Mouse (Mus musculus): ENCODE data around the gene Phex. TPM values are rescaled to one million over a fixed set of nuclear protein-coding genes. Genes with fewer than 3 reads are reported as not detected.

The Phex gene
- total and polyA plus RNA-seq, 2 experiments from 2014 or later = 0.05 TPM; not detected in 1

DNA sequence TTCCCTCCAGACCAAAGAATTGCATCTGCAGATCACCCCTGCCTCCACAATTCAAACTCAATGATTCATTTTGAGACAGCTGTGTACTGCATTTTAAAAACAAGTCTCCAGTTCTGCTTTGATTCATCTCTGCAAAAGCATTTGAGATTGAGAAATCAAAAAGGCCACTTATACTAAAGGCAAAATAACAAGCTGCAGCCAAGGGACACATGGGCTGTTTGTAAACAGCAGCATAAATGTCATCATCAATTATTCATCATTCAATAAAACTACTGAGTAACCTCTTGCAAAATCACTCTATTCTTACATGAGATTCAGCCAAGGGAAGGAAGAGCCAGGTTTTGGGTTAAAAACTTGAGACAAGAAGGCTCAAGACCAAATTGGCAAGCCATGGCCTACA, 122.7 kb downstream of the Phex start:
- no peak for ATAC-seq (ENCODE audit: insufficient read depth, low read depth)
- Histone ChIP-seq H3K4me3 (ENCODE audit: low read depth, low read length) (no peak overlapping the region), H3K4me2 (ENCODE audit: low read depth, low read length) (no peak overlapping the region), H3K27me3 (ENCODE audit: control insufficient read depth, insufficient read depth, low read length) (no peaks in the 10 kb centered on the region), H3K9me3 (replicated peaks; ENCODE audit: control insufficient read depth, low read length) (no peaks in the 10 kb centered on the region), H3K9ac (replicated peaks; ENCODE audit: low read depth, low read length) (no peak overlapping the region), H3K27ac (ENCODE audit: low read depth) (no peak overlapping the region), H3K36me3 (replicated peaks; ENCODE audit: control insufficient read depth, insufficient read depth, low read length) (no peaks in the 10 kb centered on the region), H3K4me1 (ENCODE audit: control insufficient read depth, insufficient read depth) (no peaks in the 10 kb centered on the region)
- no peak for DNase-seq (ENCODE audit: low spot score)
- TF ChIP-seq CTCF (IDR thresholded peaks at IDR 0.05; ENCODE audit: low read depth) = no peak
- TF ChIP-seq EP300 (IDR thresholded peaks at IDR 0.05; ENCODE audit: low read depth) = no peak

DNA sequence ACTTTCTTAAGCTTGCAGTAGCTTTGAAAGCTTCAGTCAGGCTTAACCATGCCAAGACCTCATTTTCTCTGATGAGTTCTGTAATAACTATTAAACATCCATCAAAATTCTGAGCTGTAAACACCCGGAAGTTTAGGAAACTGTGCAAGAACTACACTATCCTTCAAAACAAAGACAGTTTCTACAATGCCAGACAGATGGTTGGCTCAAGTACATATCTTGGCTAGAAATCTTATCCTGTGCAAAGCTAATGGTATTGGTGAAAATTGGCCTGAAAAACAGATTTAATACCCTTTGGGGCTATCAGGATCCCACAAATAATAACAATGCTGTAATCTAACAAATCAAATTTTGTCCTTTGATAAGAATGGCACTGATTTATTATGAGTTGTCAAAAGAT, 138.5 kb downstream of the Phex start:
- no peaks in the 10 kb centered on the region for H3K9me3 ChIP-seq (replicated peaks; ENCODE audit: control insufficient read depth, low read length)
- no peaks in the 10 kb centered on the region for H3K4me1 ChIP-seq (ENCODE audit: control insufficient read depth, insufficient read depth)
- H3K27ac ChIP-seq (ENCODE audit: low read depth) = no peak overlapping the region
- no peak overlapping the region for H3K4me3 ChIP-seq (ENCODE audit: low read depth, low read length)
- no peaks in the 10 kb centered on the region for H3K36me3 ChIP-seq (replicated peaks; ENCODE audit: control insufficient read depth, insufficient read depth, low read length)
- no peak for DNase-seq (ENCODE audit: low spot score)
- WGBS = 64% methylated on average over 1 of the region's 1 CpGs
- no peak for ATAC-seq (ENCODE audit: insufficient read depth, low read depth)
- TF ChIP-seq EP300 (IDR thresholded peaks at IDR 0.05; ENCODE audit: low read depth) (no peak), CTCF (IDR thresholded peaks at IDR 0.05; ENCODE audit: low read depth) (no peak)
- H3K27me3 ChIP-seq (ENCODE audit: control insufficient read depth, insufficient read depth, low read length) = no peaks in the 10 kb centered on the region
- no peak overlapping the region for H3K9ac ChIP-seq (replicated peaks; ENCODE audit: low read depth, low read length)
- no peak overlapping the region for H3K4me2 ChIP-seq (ENCODE audit: low read depth, low read length)

DNA sequence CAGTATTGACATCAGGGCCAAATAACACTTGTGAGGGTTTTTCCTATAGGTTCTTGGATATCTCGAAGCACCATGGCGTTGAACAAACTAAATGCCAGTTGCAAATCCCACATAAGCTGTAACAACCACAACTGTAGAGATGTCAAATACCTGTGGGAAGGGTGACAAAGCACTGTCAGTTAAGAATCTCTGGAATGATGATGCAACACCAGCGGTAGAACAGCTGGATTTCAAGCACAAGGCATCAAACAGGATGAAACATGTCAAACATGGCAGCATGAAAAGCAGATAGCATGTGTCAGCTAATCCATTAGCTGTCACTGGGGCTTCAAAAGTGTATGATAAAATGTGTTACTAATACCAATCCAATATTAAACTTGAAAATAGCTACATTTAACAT, 141.8 kb downstream of the Phex start:
- 69% methylated on average over 3 of the region's 3 CpGs for WGBS

DNA sequence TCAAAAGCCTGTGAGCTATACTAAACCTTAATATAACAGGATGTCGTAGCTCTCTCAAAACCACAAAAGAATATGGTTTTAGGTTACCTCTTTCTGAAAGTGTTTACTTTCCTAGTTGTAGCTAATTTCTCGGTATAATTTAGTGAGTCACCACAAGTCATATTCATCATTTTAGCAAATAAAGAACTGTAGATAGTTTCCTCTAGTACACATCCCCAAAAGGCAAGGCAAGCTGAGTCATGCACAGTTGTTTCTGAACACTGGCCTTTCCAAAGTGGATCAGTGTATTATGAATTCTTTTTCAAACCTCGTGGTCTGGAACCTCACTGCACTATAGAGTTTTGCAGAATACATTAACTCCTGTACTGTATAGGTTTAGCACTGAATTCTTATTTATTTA, 143.5 kb downstream of the Phex start:
- Histone ChIP-seq H3K4me2 (ENCODE audit: low read depth, low read length) (no peak overlapping the region), H3K9ac (replicated peaks; ENCODE audit: low read depth, low read length) (no peak overlapping the region), H3K27ac (ENCODE audit: low read depth) (no peak overlapping the region), H3K36me3 (replicated peaks; ENCODE audit: control insufficient read depth, insufficient read depth, low read length) (no peaks in the 10 kb centered on the region), H3K4me3 (ENCODE audit: low read depth, low read length) (no peak overlapping the region), H3K9me3 (replicated peaks; ENCODE audit: control insufficient read depth, low read length) (no peaks in the 10 kb centered on the region), H3K27me3 (ENCODE audit: control insufficient read depth, insufficient read depth, low read length) (no peaks in the 10 kb centered on the region), H3K4me1 (ENCODE audit: control insufficient read depth, insufficient read depth) (no peaks in the 10 kb centered on the region)
- WGBS = 68% methylated on average over 3 of the region's 3 CpGs
- DNase-seq (ENCODE audit: low spot score) = no peak
- ATAC-seq (ENCODE audit: insufficient read depth, low read depth) = no peak
- TF ChIP-seq EP300 (IDR thresholded peaks at IDR 0.05; ENCODE audit: low read depth) (no peak), CTCF (IDR thresholded peaks at IDR 0.05; ENCODE audit: low read depth) (no peak)

More for the DNA sequence above, 141.8 kb downstream of the Phex start:
- Histone ChIP-seq H3K27me3 (ENCODE audit: control insufficient read depth, insufficient read depth, low read length) (no peaks in the 10 kb centered on the region), H3K9me3 (replicated peaks; ENCODE audit: control insufficient read depth, low read length) (no peaks in the 10 kb centered on the region), H3K36me3 (replicated peaks; ENCODE audit: control insufficient read depth, insufficient read depth, low read length) (no peaks in the 10 kb centered on the region), H3K9ac (replicated peaks; ENCODE audit: low read depth, low read length) (no peak overlapping the region), H3K4me1 (ENCODE audit: control insufficient read depth, insufficient read depth) (no peaks in the 10 kb centered on the region), H3K27ac (ENCODE audit: low read depth) (no peak overlapping the region), H3K4me2 (ENCODE audit: low read depth, low read length) (no peak overlapping the region), H3K4me3 (ENCODE audit: low read depth, low read length) (no peak overlapping the region)
- no peak for ATAC-seq (ENCODE audit: insufficient read depth, low read depth)
- TF ChIP-seq CTCF (IDR thresholded peaks at IDR 0.05; ENCODE audit: low read depth) (no peak), EP300 (IDR thresholded peaks at IDR 0.05; ENCODE audit: low read depth) (no peak)
- DNase-seq (ENCODE audit: low spot score) = no peak

DNA sequence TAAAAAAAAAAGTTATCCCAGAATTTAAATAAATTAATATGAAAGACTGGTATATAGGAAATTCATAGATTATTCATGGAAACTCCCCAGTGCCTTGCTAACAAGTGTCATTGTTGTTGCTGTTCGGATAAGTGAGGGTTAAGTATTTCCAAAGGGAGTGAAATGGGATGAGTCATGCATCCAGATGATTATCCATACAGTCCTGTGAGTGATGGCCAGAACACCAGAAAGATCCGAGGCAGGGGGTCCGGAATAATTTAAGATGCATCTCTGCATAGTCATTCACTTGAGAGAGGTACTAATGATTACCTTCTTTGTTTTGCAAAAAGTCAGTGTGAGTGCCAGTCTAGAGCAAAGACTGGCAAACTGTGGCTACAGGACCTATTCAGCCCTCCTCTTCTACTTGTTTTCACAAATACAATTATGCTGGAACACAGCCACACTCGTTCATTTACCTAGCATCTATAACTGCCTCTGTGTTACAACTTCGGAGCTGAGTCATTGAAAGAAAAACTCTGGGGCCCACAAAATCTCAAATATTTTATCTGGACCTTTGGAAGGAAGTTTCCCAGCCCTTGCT, 145.3 kb downstream of the Phex start:
- no peak for TF ChIP-seq EP300 (IDR thresholded peaks at IDR 0.05; ENCODE audit: low read depth)
- TF ChIP-seq CTCF (IDR thresholded peaks at IDR 0.05; ENCODE audit: low read depth) = no peak
- no peaks in the 10 kb centered on the region for H3K27me3 ChIP-seq (ENCODE audit: control insufficient read depth, insufficient read depth, low read length)
- H3K4me2 ChIP-seq (ENCODE audit: low read depth, low read length) = no peak overlapping the region
- no peaks in the 10 kb centered on the region for H3K9me3 ChIP-seq (replicated peaks; ENCODE audit: control insufficient read depth, low read length)
- DNase-seq (ENCODE audit: low spot score) (no peak), ATAC-seq (ENCODE audit: insufficient read depth, low read depth) (no peak)
- no peak overlapping the region for H3K4me3 ChIP-seq (ENCODE audit: low read depth, low read length)
- WGBS = 46% methylated on average over 5 of the region's 5 CpGs
- H3K36me3 ChIP-seq (replicated peaks; ENCODE audit: control insufficient read depth, insufficient read depth, low read length) = no peaks in the 10 kb centered on the region
- H3K9ac ChIP-seq (replicated peaks; ENCODE audit: low read depth, low read length) = no peak overlapping the region
- no peaks in the 10 kb centered on the region for H3K4me1 ChIP-seq (ENCODE audit: control insufficient read depth, insufficient read depth)
- no peak overlapping the region for H3K27ac ChIP-seq (ENCODE audit: low read depth)

DNA sequence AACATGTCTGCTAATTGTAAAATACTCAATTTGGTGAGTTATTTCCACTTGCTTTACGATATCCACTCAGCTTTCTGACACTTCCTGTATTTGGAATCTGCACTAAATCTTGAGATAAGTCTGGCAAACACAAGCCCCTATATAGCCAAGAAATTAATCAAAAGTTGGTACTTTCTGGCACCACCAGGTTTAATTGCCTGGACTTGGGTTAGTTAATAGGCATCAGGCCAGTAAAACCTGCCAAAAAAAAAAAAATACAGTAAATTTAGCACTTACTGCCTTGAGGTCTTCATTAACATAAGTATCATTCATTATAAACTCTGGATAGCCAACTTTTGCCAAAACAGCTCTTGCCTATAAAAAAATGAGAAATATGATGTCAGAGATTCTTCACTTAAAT, 147.0 kb downstream of the Phex start:
- H3K9ac ChIP-seq (replicated peaks; ENCODE audit: low read depth, low read length) = no peak overlapping the region
- H3K4me3 ChIP-seq (ENCODE audit: low read depth, low read length) = no peak overlapping the region
- no peaks in the 10 kb centered on the region for H3K36me3 ChIP-seq (replicated peaks; ENCODE audit: control insufficient read depth, insufficient read depth, low read length)
- no peak for TF ChIP-seq CTCF (IDR thresholded peaks at IDR 0.05; ENCODE audit: low read depth)
- no peak for TF ChIP-seq EP300 (IDR thresholded peaks at IDR 0.05; ENCODE audit: low read depth)
- ATAC-seq (ENCODE audit: insufficient read depth, low read depth) = no peak
- no peak for DNase-seq (ENCODE audit: low spot score)
- no peaks in the 10 kb centered on the region for H3K9me3 ChIP-seq (replicated peaks; ENCODE audit: control insufficient read depth, low read length)
- WGBS = 57% methylated on average over 1 of the region's 1 CpGs
- no peak overlapping the region for H3K27ac ChIP-seq (ENCODE audit: low read depth)
- H3K27me3 ChIP-seq (ENCODE audit: control insufficient read depth, insufficient read depth, low read length) = no peaks in the 10 kb centered on the region
- H3K4me1 ChIP-seq (ENCODE audit: control insufficient read depth, insufficient read depth) = no peaks in the 10 kb centered on the region
- H3K4me2 ChIP-seq (ENCODE audit: low read depth, low read length) = no peak overlapping the region
